Mouse (Mus musculus): ENCODE data around the gene Rpl14. TPM values are rescaled to one million over a fixed set of nuclear protein-coding genes. Genes with fewer than 3 reads are reported as not detected.

Rpl14 gene
- total and polyA plus RNA-seq, 3 experiments, result 1,081 to 2,026 (median 1,346) TPM

DNA sequence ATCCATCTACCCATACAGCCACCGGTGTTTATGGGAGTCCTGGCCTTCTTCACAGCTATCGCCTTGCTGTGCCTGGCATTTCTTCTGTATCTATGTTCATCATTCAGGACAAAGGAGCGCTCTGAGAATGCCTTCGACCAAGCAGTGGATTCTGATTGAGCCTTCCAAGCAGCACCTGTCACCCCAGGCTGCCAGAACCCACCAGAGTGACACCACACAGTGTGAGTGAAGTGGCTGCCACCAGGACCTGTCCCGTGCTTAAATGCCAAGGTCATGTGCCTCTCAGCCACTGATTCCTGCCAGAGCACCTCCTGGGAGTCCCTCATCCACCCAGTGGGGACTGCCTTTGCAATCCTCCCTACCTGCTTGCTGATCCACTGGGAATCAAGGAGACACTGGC is 4.9 kb upstream of the Rpl14 start:
- TF ChIP-seq MEF2A (IDR thresholded peaks at IDR 0.05; ENCODE audit: borderline replicate concordance, low read depth, low read length) (no peak), MAFK (IDR thresholded peaks at IDR 0.05; ENCODE audit: insufficient replicate concordance, low read length) (no peak), BHLHE40 (IDR thresholded peaks at IDR 0.05; ENCODE audit: low read depth, low read length) (no peak), NELFE (IDR thresholded peaks at IDR 0.05; ENCODE audit: low read depth, low read length) (no peak)
- Histone ChIP-seq H3K36me3 (replicated peaks in 1 of 2; ENCODE audit: control insufficient read depth in 1 of 2, insufficient read depth in 1 of 2, low read length in 1 of 2) (no peaks in the 10 kb centered on the region), H3K4me2 (ENCODE audit: insufficient read depth, low read depth, poor library complexity, severe bottlenecking) (no peak overlapping the region), H3K4me1 (ENCODE audit: control insufficient read depth in 1 of 2, insufficient read depth in 2 of 2) (peaks cover 0 to 8% of the 10 kb centered on the region in 2 experiments; a peak in 2 of 4 replicates), H3K4me3 (replicated peaks in 1 of 3; ENCODE audit: low read depth in 2 of 3, low read length in 2 of 3, poor library complexity in 1 of 3) (no peak overlapping the region), H3K9ac (ENCODE audit: insufficient read depth, low read depth) (no peak overlapping the region), H3K9me3 (replicated peaks; ENCODE audit: low read length) (no peaks in the 10 kb centered on the region), H3K79me2 (replicated peaks; ENCODE audit: control insufficient read depth, extremely low read depth, insufficient read depth, poor library complexity, severe bottlenecking) (peaks cover under 1% of the 10 kb centered on the region; the same call in 1 of the 2 replicates), H3K27me3 (replicated peaks) (no peaks in the 10 kb centered on the region), H3K27ac (ENCODE audit: insufficient read depth, low read depth) (no peak overlapping the region)
- dilution Hi-C loops (cut with MboI; ENCODE audit: extremely low pct_ligation_motif_present, extremely low pct_unique_long_range_greater_than_20kb, low sequenced_read_pairs) (no loop called here), in situ Hi-C loops (cut with MboI; ENCODE audit: low pct_ligation_motif_present, low pct_unique_long_range_greater_than_20kb, low sequenced_read_pairs) (loop anchor here (5.0 kb wide), 1 partner anchor 64 kb away; no protein-coding TSS in a partner anchor)
- DNase-seq (ENCODE audit: extremely low read depth), result no peak

DNA sequence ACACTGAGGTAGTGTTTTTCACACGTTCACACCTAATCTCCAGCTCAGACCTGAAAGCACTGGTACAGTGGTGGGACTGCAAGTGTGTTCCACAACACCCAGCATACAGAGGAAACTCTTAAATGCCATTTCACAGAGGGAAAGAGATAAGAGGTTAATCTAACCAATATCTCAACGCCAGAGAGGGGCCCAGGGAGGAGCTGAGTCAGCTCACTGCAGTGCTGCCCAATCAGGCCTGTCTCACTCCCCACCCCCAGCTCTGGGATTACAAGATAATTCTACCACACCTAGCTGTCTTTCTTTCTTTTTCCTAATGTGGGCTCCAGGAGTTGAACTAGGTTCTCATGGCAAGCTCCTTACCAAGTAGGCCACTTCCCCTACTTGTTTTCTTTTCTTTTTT is 2.3 kb upstream of the Rpl14 start:
- Histone ChIP-seq H3K27me3 (replicated peaks) (no peaks in the 10 kb centered on the region), H3K79me2 (replicated peaks; ENCODE audit: control insufficient read depth, extremely low read depth, insufficient read depth, poor library complexity, severe bottlenecking) (peaks cover 21% of the 10 kb centered on the region), H3K4me3 (replicated peaks in 1 of 3; ENCODE audit: low read depth in 2 of 3, low read length in 2 of 3, poor library complexity in 1 of 3) (no peak overlapping the region), H3K4me2 (ENCODE audit: insufficient read depth, low read depth, poor library complexity, severe bottlenecking) (no peak overlapping the region), H3K4me1 (ENCODE audit: control insufficient read depth in 1 of 2, insufficient read depth in 2 of 2) (peaks cover 3 to 19% of the 10 kb centered on the region in 2 experiments), H3K9me3 (replicated peaks; ENCODE audit: low read length) (no peaks in the 10 kb centered on the region), H3K27ac (ENCODE audit: insufficient read depth, low read depth) (no peak overlapping the region), H3K9ac (ENCODE audit: insufficient read depth, low read depth) (no peak overlapping the region), H3K36me3 (replicated peaks in 1 of 2; ENCODE audit: control insufficient read depth in 1 of 2, insufficient read depth in 1 of 2, low read length in 1 of 2) (peaks cover 18 to 19% of the 10 kb centered on the region in 2 experiments)
- dilution Hi-C loops (cut with MboI; ENCODE audit: extremely low pct_ligation_motif_present, extremely low pct_unique_long_range_greater_than_20kb, low sequenced_read_pairs), result no loop called here
- TF ChIP-seq NELFE (IDR thresholded peaks at IDR 0.05; ENCODE audit: low read depth, low read length), result no peak
- TF ChIP-seq MAX (IDR thresholded peaks at IDR 0.05; ENCODE audit: low read length), result no peak
- no peak for TF ChIP-seq CHD2 (IDR thresholded peaks at IDR 0.05; ENCODE audit: low read length)
- no peak for TF ChIP-seq MYC (IDR thresholded peaks at IDR 0.05; ENCODE audit: low read depth, low read length)
- TF ChIP-seq SMC3 (IDR thresholded peaks at IDR 0.05; ENCODE audit: low read depth, low read length), result no peak
- TF ChIP-seq PAX5 (IDR thresholded peaks at IDR 0.05; ENCODE audit: low read length), result no peak
- TF ChIP-seq CTCF (conservative IDR thresholded peaks at IDR 0.05 in 1 of 2, IDR thresholded peaks at IDR 0.05 in 1 of 2; ENCODE audit: low read depth in 2 of 2, low read length in 2 of 2), result no peak
- TF ChIP-seq ELF1 (IDR thresholded peaks at IDR 0.05; ENCODE audit: low read depth, low read length), result no peak
- TF ChIP-seq ZNF384 (IDR thresholded peaks at IDR 0.05; ENCODE audit: low read depth, low read length), result no peak
- TF ChIP-seq USF1 (IDR thresholded peaks at IDR 0.05; ENCODE audit: low read depth, low read length), result no peak
- no peak for TF ChIP-seq NRF1 (IDR thresholded peaks at IDR 0.05; ENCODE audit: low read depth, low read length)
- no peak for TF ChIP-seq JUND (conservative IDR thresholded peaks at IDR 0.05; ENCODE audit: low read depth, low read length)
- TF ChIP-seq GABPA (IDR thresholded peaks at IDR 0.05; ENCODE audit: insufficient replicate concordance, low read depth, low read length), result no peak
- TF ChIP-seq MEF2A (IDR thresholded peaks at IDR 0.05; ENCODE audit: borderline replicate concordance, low read depth, low read length), result no peak
- no peak for TF ChIP-seq UBTF (IDR thresholded peaks at IDR 0.05; ENCODE audit: low read depth, low read length)
- TF ChIP-seq IRF4 (IDR thresholded peaks at IDR 0.05; ENCODE audit: low read depth, low read length), result no peak
- TF ChIP-seq KAT2A (IDR thresholded peaks at IDR 0.05; ENCODE audit: insufficient replicate concordance, low read length), result no peak
- no peak for TF ChIP-seq POLR2AphosphoS2 (IDR thresholded peaks at IDR 0.05; ENCODE audit: low read depth, low read length)
- DNase-seq (ENCODE audit: extremely low read depth), result no peak
- in situ Hi-C loops (cut with MboI; ENCODE audit: low pct_ligation_motif_present, low pct_unique_long_range_greater_than_20kb, low sequenced_read_pairs), result loop anchor here (5.0 kb wide), 1 partner anchor 67 kb away; no protein-coding TSS in a partner anchor
